Comparison of ENCODE assay signal across 21 mouse cellular contexts in genomic region chr4:95640831-95641230, GRCm38 (mm10).
A peak's percentile ranks its signal among the peaks of the same experiment; 100 is the strongest.
DNase-seq lines count a peak whose midpoint lies in the region; ATAC-seq lines count a peak whose summit lies in the region.
"Had no signal": no experiment of that assay in that cellular context is flagged by ENCODE, and none has a peak within 500 bp of the region (broad histone marks: within the 10 kb centered on the region; RNA-seq: fewer than 3 reads in every experiment).

No protein-coding gene starts in this region.

- no peaks in the 10 kb centered on the region for H3K27me3 ChIP-seq in hindbrain, embryonic 13.5 days
- H3K27me3 ChIP-seq: heart, embryonic 12.5 days; limb, embryonic 15.5 days had no signal

- ATAC-seq in hindbrain, embryonic 13.5 days (ENCODE audit: low FRiP score), result no peak
- ATAC-seq: forebrain, postnatal 0 days had no signal

- H3K4me1 ChIP-seq in hindbrain, embryonic 13.5 days (replicated peaks), result no peaks in the 10 kb centered on the region; the same call in 1 of the 2 replicates

- no peak overlapping the region for H3K4me2 ChIP-seq in hindbrain, embryonic 13.5 days
- H3K4me2 ChIP-seq: heart, embryonic 12.5 days; hindbrain, embryonic 14.5 days; limb, embryonic 15.5 days had no signal

- no peak overlapping the region for H3K4me3 ChIP-seq in hindbrain, embryonic 13.5 days
- H3K4me3 ChIP-seq: forebrain, embryonic 10.5 days; heart, embryonic 12.5 days; limb, embryonic 15.5 days had no signal

- no peak overlapping the region for H3K27ac ChIP-seq in hindbrain, embryonic 13.5 days
- H3K27ac ChIP-seq: forebrain, embryonic 10.5 days; hindbrain, embryonic 14.5 days; limb, embryonic 15.5 days had no signal

- WGBS in hindbrain, embryonic 13.5 days, result 82% methylated on average over 1 of the region's 1 CpGs

- no peak overlapping the region for H3K9ac ChIP-seq in hindbrain, embryonic 13.5 days
- H3K9ac ChIP-seq: forebrain, postnatal 0 days; heart, embryonic 12.5 days; hindbrain, embryonic 14.5 days; limb, embryonic 15.5 days had no signal

- no peaks in the 10 kb centered on the region for H3K9me3 ChIP-seq in hindbrain, embryonic 13.5 days
- H3K9me3 ChIP-seq: forebrain, embryonic 10.5 days; heart, embryonic 12.5 days; limb, embryonic 15.5 days had no signal

- no peaks in the 10 kb centered on the region for H3K36me3 ChIP-seq in hindbrain, embryonic 13.5 days
- H3K36me3 ChIP-seq: forebrain, embryonic 10.5 days; heart, embryonic 12.5 days; limb, embryonic 15.5 days had no signal

- DNase-seq in kidney, adult 8-10 months, result peak; percentile 30 to 58
- no peak for DNase-seq in kidney, postnatal 10 days
- DNase-seq in adrenal gland, adult (ENCODE audit: inconsistent age in 2 of 2, low spot score in 1 of 2), result peak; percentile 96 to 97
- DNase-seq in adrenal gland, adult 8-10 months, result peak; percentile 95
- peak; percentile 52 to 56 for DNase-seq in kidney, postnatal 25 days
- DNase-seq in spleen, postnatal 10 days (ENCODE audit: low spot score in 2 of 2), result no peak
- DNase-seq: B cell, adult 2 months; cerebellum, adult 2 months; forebrain, postnatal 0 days; gastrocnemius, postnatal 10 days; heart, adult 11 months; heart, postnatal 14 days; layer of hippocampus, postnatal 36 days; lung, postnatal 36 days; right cerebral cortex, adult 18-20 months; thymus, adult 2 months had no signal

Comparison
In these comparisons a context has a peak if more than half of its experiments do, and no peak if none do; other contexts are left out.
1. DNase-seq: peak in kidney, adult 8-10 months (2 of 2), adrenal gland, adult (2 of 2), adrenal gland, adult 8-10 months (single experiment) and kidney, postnatal 25 days (2 of 2); none in kidney, postnatal 10 days (single experiment) and spleen, postnatal 10 days (0 of 2).